Mouse (Mus musculus) neural tube, embryonic 13.5 days (tissue): ENCODE measurements around the gene Olfr572. TPM values are rescaled to one million over a fixed set of nuclear protein-coding genes. Genes with fewer than 3 reads are reported as not detected.

Experiments
- ATAC-seq: fragments of 200-750 bp; cut with Nextera tagmentation; 2 replicates; pipeline ENCODE4 v1.8.0; 2017; ENCODE audit warnings: low read depth, mild to moderate bottlenecking, moderate TSS enrichment, moderate library complexity
- H3K27ac ChIP-seq: fragments of 300-500 bp; sonication (generic); replicated peaks from 2 replicates; pipeline ENCODE4 v1.5.1; 2015; ENCODE audit warnings: moderate library complexity, mild to moderate bottlenecking, inconsistent platforms
- H3K27me3 ChIP-seq: fragments of 300-500 bp; sonication (generic); 2 replicates; pipeline ENCODE4 v1.6.1; 2015; ENCODE audit warnings: mild to moderate bottlenecking, inconsistent platforms
- H3K36me3 ChIP-seq: fragments of 300-500 bp; sonication (generic); 2 replicates; pipeline ENCODE4 v1.6.1; 2015; ENCODE audit warnings: mild to moderate bottlenecking, inconsistent platforms
- H3K4me1 ChIP-seq: fragments of 300-500 bp; sonication (generic); replicated peaks from 2 replicates; pipeline ENCODE4 v1.6.1; 2015; ENCODE audit warnings: inconsistent platforms
- H3K4me2 ChIP-seq: fragments of 300-500 bp; sonication (generic); 2 replicates; pipeline ENCODE4 v1.6.1; 2015; ENCODE audit warnings: inconsistent platforms, mild to moderate bottlenecking, moderate library complexity
- H3K4me3 ChIP-seq: fragments of 300-500 bp; sonication (generic); 2 replicates; pipeline ENCODE4 v1.5.1; 2015; ENCODE audit warnings: mild to moderate bottlenecking, inconsistent platforms
- H3K9ac ChIP-seq: fragments of 300-500 bp; sonication (generic); 2 replicates; pipeline ENCODE4 v1.6.1; 2015; ENCODE audit warnings: moderate library complexity, mild to moderate bottlenecking, inconsistent platforms
- H3K9me3 ChIP-seq: fragments of 300-500 bp; sonication (generic); 2 replicates; pipeline ENCODE4 v1.6.1; 2016; ENCODE audit warnings: inconsistent platforms
- WGBS: fragments of 180-500 bp; shearing (Covaris S2); methylation state at CpG from one replicate; pipeline ENCODE4 v1.1.7; 2015; 5-methylcytosine and 5-hydroxymethylcytosine counted together
- polyA plus RNA-seq: library from polyadenylated mRNA; unstranded; fragments of >200 nt; fragmentation: Nextera tagmentation; extraction: Ambion mirVana; gene quantifications from 2 replicates; pipeline ENCODE4 v1.2.1, GENCODE M21; 2015

Olfr572 gene
- polyA plus RNA-seq = not detected in 2 replicates

DNA sequence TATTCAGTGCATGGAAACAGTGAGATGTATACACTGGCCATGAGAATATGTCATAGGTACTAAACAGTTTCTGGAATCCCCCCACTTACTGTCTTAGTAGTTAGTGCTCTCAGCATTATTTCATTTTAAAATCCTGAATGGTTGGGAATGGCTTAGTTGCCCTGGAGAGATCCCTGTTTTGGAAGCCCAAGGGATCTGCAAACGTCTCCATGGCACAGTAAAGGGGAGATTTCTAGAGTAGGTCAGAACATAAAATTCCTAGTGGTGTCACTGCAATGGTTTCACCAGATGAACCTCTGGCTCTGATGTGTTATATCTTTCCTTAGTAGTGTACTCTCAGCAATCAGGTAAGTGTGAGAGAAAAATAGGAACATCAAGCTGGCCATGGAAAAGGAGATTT, at the start of gene Olfr572:
Olfr572 (plus strand) TSS at position 301 of the 400 bp plus-strand sequence.
- no peaks in the 10 kb centered on the region for H3K9me3 ChIP-seq
- no peaks in the 10 kb centered on the region for H3K4me1 ChIP-seq
- WGBS = 57% methylated on average over 1 of the region's 1 CpGs
- no peak for ATAC-seq
- no peak within 1 kb of the TSS for H3K4me3 ChIP-seq
- H3K27me3 ChIP-seq = no peaks in the 10 kb centered on the region
- H3K9ac ChIP-seq = no peak within 1 kb of the TSS
- no peak within 1 kb of the TSS for H3K4me2 ChIP-seq
- no peaks in the 10 kb centered on the region for H3K36me3 ChIP-seq
- no peak within 1 kb of the TSS for H3K27ac ChIP-seq

DNA sequence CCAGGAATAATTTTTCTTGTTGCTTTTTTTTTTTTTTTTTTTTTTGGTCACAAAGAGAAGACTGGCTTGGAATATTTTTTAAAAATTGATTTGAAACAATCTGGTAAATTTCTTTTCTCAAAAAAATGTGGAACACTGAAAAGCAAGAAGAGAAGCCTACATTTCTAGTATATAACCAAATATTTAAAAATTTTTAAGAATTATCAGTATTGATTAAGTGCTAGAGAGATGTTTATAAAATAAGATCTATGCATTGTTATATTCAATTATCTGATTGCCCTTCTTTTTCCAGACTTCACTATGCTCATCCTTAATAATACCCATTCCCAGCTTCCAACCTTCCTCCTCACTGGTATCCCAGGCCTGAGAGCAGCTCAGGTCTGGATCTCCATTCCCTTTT, 47.4 kb upstream of the Olfr572 start, which contains the start of gene Olfr568:
Olfr568 (plus strand) TSS at position 301 of the 400 bp plus-strand sequence.
- no peak for ATAC-seq
- Histone ChIP-seq H3K27me3 (no peaks in the 10 kb centered on the region), H3K27ac (no peak within 1 kb of the TSS), H3K4me3 (no peak within 1 kb of the TSS), H3K4me1 (no peaks in the 10 kb centered on the region), H3K9ac (no peak within 1 kb of the TSS), H3K36me3 (no peaks in the 10 kb centered on the region), H3K9me3 (no peaks in the 10 kb centered on the region), H3K4me2 (no peak within 1 kb of the TSS)

DNA sequence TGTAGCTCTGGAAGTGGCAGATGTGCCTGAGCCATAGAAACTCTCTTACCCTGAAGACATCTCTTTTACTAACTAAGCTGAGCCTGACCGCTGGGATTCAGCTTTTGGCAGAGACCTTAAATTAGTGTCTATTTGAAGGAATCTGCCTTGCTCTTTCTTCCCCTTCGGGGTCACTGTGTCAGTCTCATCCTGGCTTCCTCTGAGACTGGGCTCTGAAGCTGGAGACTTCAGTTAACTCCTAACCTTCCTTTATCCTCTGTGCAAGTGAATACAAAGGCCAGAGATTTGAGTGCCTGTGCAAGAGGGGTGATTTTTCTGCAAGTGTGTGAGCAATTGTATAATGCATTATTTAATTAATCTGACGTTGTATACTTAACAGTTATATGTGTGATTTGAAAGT, 33.4 kb upstream of the Olfr572 start, which contains the start of gene Olfr569:
Olfr569 (minus strand) TSS at position 101 of the 400 bp plus-strand sequence.
- no peak within 1 kb of the TSS for H3K27ac ChIP-seq
- H3K27me3 ChIP-seq = no peaks in the 10 kb centered on the region
- ATAC-seq = no peak
- H3K9me3 ChIP-seq = no peaks in the 10 kb centered on the region
- no peak within 1 kb of the TSS for H3K4me2 ChIP-seq
- H3K4me1 ChIP-seq = no peaks in the 10 kb centered on the region
- no peak within 1 kb of the TSS for H3K4me3 ChIP-seq
- H3K9ac ChIP-seq = no peak within 1 kb of the TSS
- no peaks in the 10 kb centered on the region for H3K36me3 ChIP-seq
- 72% methylated on average over 3 of the region's 3 CpGs for WGBS

DNA sequence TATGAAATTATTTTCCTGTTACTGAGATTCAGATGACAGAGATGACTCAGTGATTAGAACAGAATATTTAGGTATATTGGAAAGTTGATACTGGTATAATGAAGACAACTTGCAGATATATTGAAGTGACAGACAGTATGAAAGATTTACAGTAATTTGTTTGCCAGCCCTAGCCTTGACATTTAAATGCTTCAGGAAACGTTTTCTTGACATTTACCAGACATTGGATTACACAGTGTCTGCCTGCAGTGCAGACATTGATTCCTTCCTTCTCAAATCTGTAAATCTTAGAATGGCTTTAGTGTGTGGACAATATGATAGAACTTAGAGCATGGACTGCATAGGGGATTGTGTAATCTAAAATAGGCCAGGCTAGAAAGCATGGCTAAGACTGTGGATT, 8.9 kb upstream of the Olfr572 start:
- no peaks in the 10 kb centered on the region for H3K27me3 ChIP-seq
- no peaks in the 10 kb centered on the region for H3K9me3 ChIP-seq
- ATAC-seq = no peak
- H3K4me2 ChIP-seq = no peak overlapping the region
- no peak overlapping the region for H3K4me3 ChIP-seq
- WGBS = 55% methylated on average over 1 of the region's 1 CpGs
- no peak overlapping the region for H3K27ac ChIP-seq
- no peak overlapping the region for H3K9ac ChIP-seq
- H3K4me1 ChIP-seq = no peaks in the 10 kb centered on the region
- H3K36me3 ChIP-seq = no peaks in the 10 kb centered on the region

DNA sequence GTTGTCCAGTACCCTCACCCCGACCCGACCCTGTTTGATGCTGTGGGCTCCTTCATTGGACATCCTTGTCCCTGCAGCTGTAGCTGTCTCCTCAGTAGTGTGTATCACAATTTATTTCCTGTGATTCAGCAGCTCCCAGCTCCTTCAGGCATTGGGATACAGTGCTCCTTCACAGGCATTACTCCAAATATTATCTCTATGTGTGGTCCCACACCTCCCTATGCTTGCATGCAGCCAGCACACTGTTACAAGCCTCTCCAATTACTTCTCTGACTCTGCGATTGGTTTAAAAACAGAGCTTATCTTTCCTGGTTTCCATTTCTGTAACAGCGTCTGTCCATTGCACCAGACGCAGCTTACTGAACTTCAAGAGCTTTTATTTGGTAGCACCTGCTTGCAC, 7.8 kb upstream of the Olfr572 start:
- peak overlapping the region; percentile 13; the same call in 1 of the 2 replicates for H3K27ac ChIP-seq
- H3K4me3 ChIP-seq = no peak overlapping the region
- no peaks in the 10 kb centered on the region for H3K27me3 ChIP-seq
- no peak for ATAC-seq
- H3K9ac ChIP-seq = no peak overlapping the region
- no peaks in the 10 kb centered on the region for H3K4me1 ChIP-seq
- H3K4me2 ChIP-seq = no peak overlapping the region
- no peaks in the 10 kb centered on the region for H3K36me3 ChIP-seq
- no peaks in the 10 kb centered on the region for H3K9me3 ChIP-seq
- 74% methylated on average over 5 of the region's 5 CpGs for WGBS

DNA sequence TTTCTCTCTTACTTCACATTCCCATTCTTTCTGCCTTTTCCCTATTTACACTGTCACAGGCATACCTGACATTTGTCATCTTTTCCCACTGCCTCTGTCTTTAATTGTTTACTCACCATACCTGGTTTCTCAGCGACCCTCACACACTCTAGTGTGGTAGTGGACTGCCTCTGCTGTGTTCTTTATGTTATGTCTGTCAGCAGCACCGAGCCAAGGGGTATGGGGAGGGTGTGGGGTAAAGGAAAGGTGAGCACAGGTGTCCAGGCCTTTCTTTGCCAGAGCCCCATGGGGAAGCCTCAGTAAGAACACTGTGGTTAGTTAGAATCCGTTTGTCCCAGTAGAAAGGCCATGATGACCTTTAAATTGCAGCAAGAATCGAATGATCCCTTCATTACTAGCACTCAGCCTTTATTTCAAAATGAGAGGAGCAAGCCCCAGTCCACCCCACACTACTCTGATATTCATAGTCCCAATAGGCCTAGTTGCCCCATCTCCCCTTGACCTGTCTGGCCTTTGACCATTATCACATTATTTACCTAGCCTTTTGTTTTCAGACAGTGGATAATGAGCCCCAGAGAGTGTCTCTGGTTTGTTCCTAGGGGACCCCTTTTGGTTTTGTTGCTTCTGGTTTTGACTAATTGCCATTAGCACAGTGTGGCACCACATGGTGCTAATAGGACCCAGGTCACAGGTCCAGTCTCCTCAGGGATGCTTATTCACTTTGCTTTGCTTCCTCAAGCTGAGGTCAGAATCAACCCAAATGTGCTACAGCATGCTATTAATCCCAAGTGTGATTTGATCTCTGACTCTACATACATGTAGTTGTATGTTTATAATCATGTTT, 7.0 kb upstream of the Olfr572 start, which contains the start of gene Olfr571:
Olfr571 (minus strand) TSS at position 505 of the 844 bp plus-strand sequence.
- peak within 1 kb of the TSS; percentile 13; the same call in 1 of the 2 replicates for H3K27ac ChIP-seq
- ATAC-seq = peak; percentile 47
- no peak within 1 kb of the TSS for H3K9ac ChIP-seq
- no peak within 1 kb of the TSS for H3K4me3 ChIP-seq
- H3K4me1 ChIP-seq = no peaks in the 10 kb centered on the region
- WGBS = 46% methylated on average over 4 of the region's 4 CpGs
- H3K36me3 ChIP-seq = no peaks in the 10 kb centered on the region
- no peaks in the 10 kb centered on the region for H3K9me3 ChIP-seq
- no peak within 1 kb of the TSS for H3K4me2 ChIP-seq
- H3K27me3 ChIP-seq = no peaks in the 10 kb centered on the region

DNA sequence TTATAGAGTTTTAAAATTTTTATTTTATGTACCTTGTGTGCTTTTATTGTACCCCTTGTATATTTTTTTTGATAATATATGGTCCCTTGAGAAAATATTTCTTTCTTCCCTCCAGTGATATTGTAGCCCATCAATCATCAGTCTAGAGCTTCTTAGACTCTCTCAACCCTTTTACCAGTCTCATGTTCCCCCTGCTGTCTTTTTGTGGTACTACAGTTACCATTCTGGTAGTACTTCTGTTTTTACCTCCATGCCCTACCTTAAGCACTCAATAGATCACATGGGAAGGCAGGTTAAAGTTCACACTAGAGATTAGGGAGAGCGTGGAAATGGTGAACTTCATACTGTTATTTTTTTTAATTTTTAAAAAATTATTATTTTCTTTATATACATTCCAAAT, 4.6 kb upstream of the Olfr572 start:
- no peaks in the 10 kb centered on the region for H3K9me3 ChIP-seq
- WGBS = 29% methylated on average over 1 of the region's 1 CpGs
- no peaks in the 10 kb centered on the region for H3K27me3 ChIP-seq
- no peaks in the 10 kb centered on the region for H3K4me1 ChIP-seq
- H3K4me2 ChIP-seq = no peak overlapping the region
- H3K4me3 ChIP-seq = no peak overlapping the region
- no peak overlapping the region for H3K9ac ChIP-seq
- H3K27ac ChIP-seq = no peak overlapping the region
- no peaks in the 10 kb centered on the region for H3K36me3 ChIP-seq
- 0 out of 2 replicates have a peak, but pooled peaks have one; percentile 61 for ATAC-seq

DNA sequence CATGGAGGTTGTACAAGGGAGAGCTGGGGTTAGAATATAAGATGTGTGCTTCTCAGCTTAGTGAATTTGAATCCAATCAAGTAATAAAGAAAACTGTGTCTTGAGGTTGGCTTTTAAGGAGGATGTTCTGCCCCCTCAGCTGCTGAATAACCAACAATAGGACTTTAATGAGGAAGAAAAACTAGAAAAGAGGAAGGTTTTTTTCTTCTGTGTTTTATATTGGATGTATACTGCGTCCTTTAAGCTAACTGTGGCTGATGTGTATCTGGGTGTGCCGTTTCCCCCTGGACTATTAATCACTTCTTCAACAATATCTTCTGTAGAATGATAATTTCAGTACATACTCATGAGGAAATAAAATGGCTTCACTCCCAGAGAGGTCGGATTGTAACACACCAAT, 2.9 kb downstream of the Olfr572 start:
- no peaks in the 10 kb centered on the region for H3K9me3 ChIP-seq
- no peak overlapping the region for H3K9ac ChIP-seq
- no peaks in the 10 kb centered on the region for H3K36me3 ChIP-seq
- no peak overlapping the region for H3K4me3 ChIP-seq
- H3K27ac ChIP-seq = no peak overlapping the region
- ATAC-seq = no peak
- H3K27me3 ChIP-seq = no peaks in the 10 kb centered on the region
- WGBS = 70% methylated on average over 3 of the region's 3 CpGs
- no peaks in the 10 kb centered on the region for H3K4me1 ChIP-seq
- H3K4me2 ChIP-seq = no peak overlapping the region

DNA sequence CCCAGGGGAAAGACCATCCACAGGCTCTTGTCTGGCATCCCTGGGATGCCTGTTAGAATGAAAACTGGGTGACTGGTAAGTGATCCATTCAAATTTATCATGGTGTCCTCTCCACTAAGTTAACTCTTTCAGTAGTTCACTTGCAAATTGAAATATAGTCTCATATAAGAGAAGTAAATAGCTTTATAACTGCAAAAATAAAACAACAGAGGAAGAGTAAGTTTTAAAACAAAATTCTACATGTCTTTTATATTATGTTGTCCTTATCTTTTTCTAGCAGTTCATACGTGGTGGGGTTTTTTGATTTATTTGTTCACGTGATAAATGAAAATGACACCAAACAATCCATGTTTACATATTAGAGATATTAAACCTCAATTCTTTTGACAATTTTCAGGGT, 18.3 kb downstream of the Olfr572 start, which contains the start of gene Olfr573-ps1:
Olfr573-ps1 (minus strand) TSS at position 101 of the 400 bp plus-strand sequence.
- Histone ChIP-seq H3K9ac (no peak within 1 kb of the TSS), H3K4me3 (no peak within 1 kb of the TSS), H3K36me3 (no peaks in the 10 kb centered on the region), H3K27ac (no peak within 1 kb of the TSS), H3K27me3 (no peaks in the 10 kb centered on the region), H3K4me2 (no peak within 1 kb of the TSS), H3K9me3 (no peaks in the 10 kb centered on the region), H3K4me1 (no peaks in the 10 kb centered on the region)
- ATAC-seq = no peak
- WGBS = 92% methylated on average over 2 of the region's 2 CpGs

DNA sequence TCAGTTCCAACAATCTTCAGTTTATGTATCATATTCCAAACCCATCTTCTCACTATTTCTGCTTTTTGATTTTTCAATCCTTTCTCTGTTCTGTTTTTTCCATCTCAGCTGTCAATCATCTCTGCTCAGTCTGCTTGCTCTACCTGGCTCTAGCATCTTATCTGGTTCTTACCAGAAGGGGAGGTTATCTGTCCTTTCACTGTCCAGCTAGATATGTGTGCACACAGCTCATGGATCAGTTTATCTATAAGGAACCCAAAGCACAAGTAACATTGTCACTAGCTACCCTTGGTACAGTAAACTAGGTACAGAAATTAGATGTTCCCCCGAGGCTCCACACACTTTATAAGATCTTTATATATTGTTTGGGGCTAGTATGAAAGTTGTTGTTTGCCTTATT, 19.2 kb downstream of the Olfr572 start:
- H3K4me2 ChIP-seq = no peak overlapping the region
- no peak overlapping the region for H3K9ac ChIP-seq
- H3K4me3 ChIP-seq = no peak overlapping the region
- no peaks in the 10 kb centered on the region for H3K36me3 ChIP-seq
- no peaks in the 10 kb centered on the region for H3K27me3 ChIP-seq
- no peak for ATAC-seq
- H3K4me1 ChIP-seq = no peaks in the 10 kb centered on the region
- WGBS = 86% methylated on average over 1 of the region's 1 CpGs
- no peaks in the 10 kb centered on the region for H3K9me3 ChIP-seq
- H3K27ac ChIP-seq = no peak overlapping the region

DNA sequence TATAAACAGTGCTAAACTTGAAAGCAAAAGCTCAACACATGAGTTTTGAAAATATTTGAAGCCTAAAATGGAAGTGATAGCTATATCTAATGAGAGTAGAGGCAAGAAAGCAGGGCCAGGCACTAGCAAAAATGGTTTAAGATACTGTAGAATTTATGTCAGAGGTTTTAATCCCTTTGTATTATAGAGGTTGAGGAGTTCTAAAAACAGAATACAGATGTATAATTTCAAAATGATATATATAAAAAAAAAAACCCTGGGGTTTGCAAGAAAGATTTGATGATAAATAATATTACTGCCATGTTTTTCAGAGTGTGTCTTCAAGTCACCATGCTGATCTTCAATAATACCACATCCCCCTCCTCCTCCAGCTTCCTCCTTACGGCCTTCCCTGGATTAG, 24.0 kb downstream of the Olfr572 start, which contains the start of gene Olfr574:
Olfr574 (plus strand) TSS at position 301 of the 400 bp plus-strand sequence.
- no peak for ATAC-seq
- no peak within 1 kb of the TSS for H3K27ac ChIP-seq
- no peak within 1 kb of the TSS for H3K9ac ChIP-seq
- H3K27me3 ChIP-seq = no peaks in the 10 kb centered on the region
- no peak within 1 kb of the TSS for H3K4me3 ChIP-seq
- no peaks in the 10 kb centered on the region for H3K9me3 ChIP-seq
- no peak within 1 kb of the TSS for H3K4me2 ChIP-seq
- no peaks in the 10 kb centered on the region for H3K4me1 ChIP-seq
- WGBS = 84% methylated on average over 1 of the region's 1 CpGs
- H3K36me3 ChIP-seq = no peaks in the 10 kb centered on the region

DNA sequence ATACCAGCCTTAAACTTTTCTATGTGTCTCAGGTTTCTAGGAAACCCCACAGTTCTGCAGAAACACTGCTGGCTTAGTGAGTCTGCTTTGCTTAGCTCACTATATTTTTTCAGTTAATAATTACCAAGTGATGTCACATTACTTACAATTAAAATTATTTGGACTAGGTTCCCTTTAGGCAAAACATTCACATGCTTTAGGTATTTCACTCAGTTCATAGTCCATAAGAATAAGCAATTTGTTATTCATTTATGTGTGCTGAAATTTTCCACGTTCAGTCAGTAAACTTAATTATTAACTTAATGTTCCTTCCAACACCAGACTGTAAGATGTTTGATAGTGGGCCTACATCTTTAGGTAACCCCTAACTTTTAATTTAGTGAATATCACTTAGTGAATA, 26.5 kb downstream of the Olfr572 start:
- H3K36me3 ChIP-seq = no peaks in the 10 kb centered on the region
- no peaks in the 10 kb centered on the region for H3K4me1 ChIP-seq
- H3K9ac ChIP-seq = no peak overlapping the region
- WGBS = 78% methylated on average over 1 of the region's 1 CpGs
- no peak overlapping the region for H3K4me2 ChIP-seq
- no peaks in the 10 kb centered on the region for H3K9me3 ChIP-seq
- no peak overlapping the region for H3K27ac ChIP-seq
- H3K4me3 ChIP-seq = no peak overlapping the region
- no peak for ATAC-seq
- no peaks in the 10 kb centered on the region for H3K27me3 ChIP-seq
